Mouse (Mus musculus): ENCODE results near the gene St5. TPM values are rescaled to one million over a fixed set of nuclear protein-coding genes. Genes with fewer than 3 reads are reported as not detected.

Gene St5
- polyA plus RNA-seq, 1 experiment: 26.6 TPM

DNA sequence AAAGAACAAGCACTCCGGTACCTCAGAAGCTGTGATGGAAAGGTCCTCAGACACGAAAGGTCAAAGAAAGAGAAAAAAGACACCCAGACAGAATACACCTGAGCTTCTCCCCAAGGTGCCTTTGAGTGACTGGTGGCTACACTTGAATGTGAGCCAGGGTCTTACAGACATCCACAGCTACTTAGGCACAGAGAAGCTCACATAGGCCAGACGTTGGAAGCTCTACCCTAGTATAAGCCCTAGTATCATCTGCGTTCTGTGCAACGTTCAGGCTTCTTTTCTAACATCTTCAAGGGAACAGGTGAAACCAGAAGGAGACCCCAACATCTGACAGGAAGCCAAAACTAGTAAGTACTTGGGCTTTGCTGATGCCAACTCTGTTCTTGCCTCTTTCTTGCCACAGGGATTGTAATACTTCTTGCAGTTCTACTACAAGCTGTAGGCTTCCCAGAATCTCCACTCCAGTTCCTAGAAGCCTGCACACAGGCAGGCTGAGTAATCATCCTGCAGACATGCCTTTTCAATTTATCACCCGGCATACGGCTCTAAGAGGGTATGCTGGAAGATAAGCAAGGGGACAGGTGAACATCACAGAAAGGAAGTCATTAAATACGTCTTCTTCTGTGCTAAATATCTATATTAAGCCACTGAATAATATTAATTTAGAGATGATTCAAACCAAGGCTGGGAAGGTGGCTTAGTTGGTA is 67.2 kb downstream of the St5 start:
- DNase-seq (ENCODE audit: low read depth): no peak
- TF ChIP-seq POLR2A (IDR thresholded peaks at IDR 0.05; ENCODE audit: borderline replicate concordance, extremely low read depth, insufficient read depth, insufficient read length, poor library complexity, severe bottlenecking) (no peak), CTCF (IDR thresholded peaks at IDR 0.05; ENCODE audit: borderline replicate concordance, extremely low read depth, insufficient read depth, insufficient read length) (no peak)

DNA sequence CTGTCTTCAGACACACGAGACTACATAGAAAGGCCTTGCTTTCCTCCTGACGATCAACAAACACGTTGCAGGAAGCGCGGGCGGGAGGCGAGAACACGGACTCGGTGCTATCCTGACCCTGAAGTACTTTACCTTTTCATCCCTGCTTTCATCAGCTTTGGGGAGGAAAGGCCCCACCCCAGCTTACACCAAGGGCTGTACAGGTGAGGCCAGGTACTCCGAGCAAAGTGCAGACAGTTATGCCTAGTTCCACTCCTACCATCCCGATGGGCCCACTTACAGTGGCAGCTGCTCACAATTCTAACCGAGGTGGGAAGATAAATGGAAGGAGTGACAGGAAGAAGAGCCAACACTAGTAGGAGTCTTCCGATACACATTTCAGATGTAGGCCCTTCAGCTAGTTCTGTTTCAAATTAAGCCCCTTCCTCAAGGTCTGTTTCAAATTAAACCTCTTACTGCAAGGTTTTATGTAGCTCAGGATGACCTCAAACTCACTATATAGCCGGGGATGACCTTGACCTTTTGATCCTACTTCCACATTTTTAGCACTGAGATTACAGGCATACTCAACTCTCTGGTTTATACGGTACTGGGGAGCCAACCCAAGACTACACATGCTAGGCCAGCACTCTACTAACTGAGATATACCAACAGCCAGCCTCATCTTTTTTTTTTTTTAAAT is 69.9 kb downstream of the St5 start:
- TF ChIP-seq POLR2A (IDR thresholded peaks at IDR 0.05; ENCODE audit: borderline replicate concordance, extremely low read depth, insufficient read depth, insufficient read length, poor library complexity, severe bottlenecking) (no peak), CTCF (IDR thresholded peaks at IDR 0.05; ENCODE audit: borderline replicate concordance, extremely low read depth, insufficient read depth, insufficient read length) (no peak)
- no peak for DNase-seq (ENCODE audit: low read depth)

DNA sequence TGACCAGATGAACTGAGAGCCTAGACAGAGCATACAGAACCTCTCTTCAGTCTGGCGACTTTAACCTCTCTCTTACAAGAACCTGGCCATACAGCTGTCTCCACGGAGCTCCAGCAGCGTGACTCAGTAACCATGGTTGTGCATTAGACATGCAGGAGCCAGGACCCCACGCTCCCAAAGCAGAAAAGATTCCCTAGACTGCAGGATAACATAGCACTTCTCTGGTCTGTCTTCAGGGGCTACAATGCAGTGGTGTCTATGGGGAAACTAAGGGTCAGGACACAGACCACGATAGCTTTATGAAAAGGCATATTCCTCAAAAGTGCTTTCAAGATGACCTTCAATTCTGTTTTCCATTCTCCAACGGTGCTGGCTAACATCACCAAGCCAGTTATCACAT is 72.1 kb downstream of the St5 start:
- TF ChIP-seq POLR2A (IDR thresholded peaks at IDR 0.05; ENCODE audit: borderline replicate concordance, extremely low read depth, insufficient read depth, insufficient read length, poor library complexity, severe bottlenecking) (no peak), CTCF (IDR thresholded peaks at IDR 0.05; ENCODE audit: borderline replicate concordance, extremely low read depth, insufficient read depth, insufficient read length) (no peak)
- DNase-seq (ENCODE audit: low read depth): no peak

DNA sequence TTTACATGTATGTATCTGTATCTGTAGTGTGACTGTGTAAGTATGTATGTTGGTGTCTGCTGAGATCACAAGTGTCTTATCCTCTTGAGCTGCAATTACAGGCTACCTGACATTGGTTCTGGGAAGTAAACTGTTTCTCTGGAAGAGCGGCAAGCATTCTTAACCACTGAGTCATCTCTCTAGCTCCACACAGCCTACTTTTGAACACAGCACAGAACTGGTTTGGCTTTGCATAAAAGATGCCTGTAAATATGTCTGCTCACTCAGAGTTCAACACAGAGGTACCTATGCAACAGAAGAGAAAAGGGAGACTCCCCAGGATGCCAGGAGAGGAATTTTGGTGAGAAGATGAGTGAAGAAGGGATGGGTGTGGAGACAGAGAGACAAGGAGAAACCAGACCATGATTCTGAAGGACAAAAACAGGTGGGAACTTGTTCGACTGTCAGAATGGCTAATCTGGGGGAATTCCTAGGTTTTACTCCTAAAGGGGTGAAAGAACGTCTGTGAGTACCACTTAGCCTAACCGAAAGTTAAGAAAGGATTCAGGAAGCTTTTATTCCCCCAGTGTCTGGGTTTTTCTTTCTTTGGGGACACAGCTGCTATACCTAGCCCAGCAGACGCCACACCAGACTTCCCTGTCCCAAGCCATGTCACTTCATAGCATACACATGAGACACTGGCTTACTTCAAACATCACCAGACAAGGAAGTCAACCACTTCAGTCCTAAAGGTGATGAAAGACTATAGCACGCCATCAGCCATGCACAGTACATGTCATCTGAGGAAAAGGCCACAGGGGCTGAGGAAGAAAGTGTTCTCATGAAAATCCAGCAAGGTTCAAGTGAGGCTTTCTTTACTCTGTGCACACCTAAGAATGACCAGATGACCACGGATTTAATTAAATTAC is 73.3 kb downstream of the St5 start:
- DNase-seq (ENCODE audit: low read depth): no peak

DNA sequence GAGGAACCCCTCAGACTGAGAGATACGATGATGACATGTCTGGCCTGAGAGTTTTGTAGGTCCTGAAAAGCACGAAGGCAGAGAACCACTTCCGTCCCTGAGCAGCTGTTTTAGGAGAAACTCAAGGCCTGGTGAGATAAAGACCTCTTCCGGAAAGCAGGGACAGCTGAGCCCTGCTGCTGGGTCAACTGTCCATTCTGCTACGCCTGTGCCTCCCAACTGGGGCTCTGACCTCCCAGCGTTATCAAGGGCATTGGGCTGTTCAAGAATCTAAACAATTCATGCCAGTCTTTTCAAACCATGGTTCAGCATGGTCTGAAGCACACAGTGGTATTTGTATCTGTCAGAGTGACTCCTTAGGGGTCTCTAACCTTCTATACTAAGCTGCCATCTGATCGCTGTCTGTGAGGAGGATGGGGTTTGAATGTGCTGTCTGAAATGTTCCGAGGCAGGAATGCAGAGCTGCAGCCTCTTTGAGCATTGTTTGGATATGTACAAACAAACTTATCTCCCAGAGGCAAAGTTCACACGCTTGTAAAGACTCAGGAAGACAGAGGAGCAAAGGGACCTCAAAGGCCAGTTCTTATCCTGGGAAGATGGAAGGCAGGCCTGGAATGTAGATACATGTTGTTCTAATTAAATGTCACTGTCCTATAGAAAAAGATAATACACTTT is 74.3 kb downstream of the St5 start:
- DNase-seq (ENCODE audit: low read depth): no peak
- TF ChIP-seq POLR2A (IDR thresholded peaks at IDR 0.05; ENCODE audit: borderline replicate concordance, extremely low read depth, insufficient read depth, insufficient read length, poor library complexity, severe bottlenecking): no peak

More for the DNA sequence above, 73.3 kb downstream of the St5 start:
- TF ChIP-seq POLR2A (IDR thresholded peaks at IDR 0.05; ENCODE audit: borderline replicate concordance, extremely low read depth, insufficient read depth, insufficient read length, poor library complexity, severe bottlenecking): no peak

DNA sequence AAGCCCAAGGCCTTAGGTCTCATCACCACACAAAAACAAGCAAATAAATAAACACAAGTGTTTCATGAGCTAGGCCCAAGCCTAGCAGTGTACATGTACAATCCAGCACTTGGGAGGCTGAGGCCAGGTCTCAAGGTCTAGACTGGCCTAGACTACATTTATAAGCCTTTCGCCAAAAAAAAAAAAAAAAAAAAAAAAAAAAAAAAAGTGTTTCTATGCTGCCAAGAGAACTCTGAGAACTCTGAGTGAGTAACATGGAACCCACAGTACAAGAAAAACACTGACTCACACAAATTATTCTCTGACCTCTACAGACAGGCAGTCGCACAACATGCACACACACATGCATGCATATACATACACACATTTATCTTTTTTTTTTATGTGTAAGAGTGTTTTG is 75.6 kb downstream of the St5 start:
- no peak for DNase-seq (ENCODE audit: low read depth)
- no peak for TF ChIP-seq CTCF (IDR thresholded peaks at IDR 0.05; ENCODE audit: borderline replicate concordance, extremely low read depth, insufficient read depth, insufficient read length)
- no peak for TF ChIP-seq POLR2A (IDR thresholded peaks at IDR 0.05; ENCODE audit: borderline replicate concordance, extremely low read depth, insufficient read depth, insufficient read length, poor library complexity, severe bottlenecking)

DNA sequence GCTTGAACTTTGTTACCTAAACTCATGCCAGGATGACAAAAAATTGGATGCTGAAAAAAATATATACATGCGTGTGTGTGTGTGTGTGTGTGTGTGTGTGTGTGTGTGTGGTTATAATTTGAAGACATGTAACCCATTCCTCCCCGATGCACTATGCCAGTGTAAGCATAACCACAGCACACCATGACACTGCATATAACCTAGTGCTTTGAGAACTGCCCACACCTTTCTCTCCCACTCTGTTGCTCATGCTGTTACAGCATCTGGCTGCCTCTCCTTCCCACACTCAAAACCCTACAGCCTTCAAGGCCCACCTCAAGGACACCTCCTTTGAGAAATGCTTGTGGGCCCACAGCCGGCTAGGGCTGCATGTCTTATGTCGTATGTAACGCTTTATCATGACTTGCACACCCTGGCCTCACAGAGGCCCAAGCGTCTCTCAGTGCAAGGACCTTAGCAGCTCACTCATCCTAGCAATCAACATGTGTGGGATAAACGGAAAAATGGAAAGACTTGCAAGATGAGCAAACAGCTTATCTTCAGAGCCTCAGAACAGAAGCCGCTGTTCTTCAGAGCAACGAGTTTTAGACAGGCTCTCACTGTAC is 81.1 kb downstream of the St5 start:
- no peak for DNase-seq (ENCODE audit: low read depth)
- TF ChIP-seq CTCF (IDR thresholded peaks at IDR 0.05; ENCODE audit: borderline replicate concordance, extremely low read depth, insufficient read depth, insufficient read length): no peak
- TF ChIP-seq POLR2A (IDR thresholded peaks at IDR 0.05; ENCODE audit: borderline replicate concordance, extremely low read depth, insufficient read depth, insufficient read length, poor library complexity, severe bottlenecking): no peak

DNA sequence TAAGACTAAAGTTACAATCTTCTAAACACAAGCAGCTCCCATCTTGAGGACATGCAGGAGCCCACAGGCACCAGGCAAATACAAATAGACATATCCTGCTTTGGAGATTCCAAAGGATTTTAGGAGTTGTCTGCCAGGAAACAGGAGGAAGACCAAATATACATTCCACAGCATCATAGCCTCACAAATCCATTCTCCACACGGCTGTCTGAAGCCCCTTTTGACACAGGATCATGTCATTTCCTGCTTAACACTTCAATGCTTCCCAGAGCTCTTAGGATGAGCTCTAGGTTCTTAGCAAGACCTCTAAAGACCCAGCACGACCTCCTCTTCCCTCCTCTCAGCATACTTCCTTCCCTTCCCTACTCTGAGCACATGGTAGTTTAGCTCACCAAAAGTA is 82.4 kb downstream of the St5 start:
- no peak for TF ChIP-seq POLR2A (IDR thresholded peaks at IDR 0.05; ENCODE audit: borderline replicate concordance, extremely low read depth, insufficient read depth, insufficient read length, poor library complexity, severe bottlenecking)
- no peak for TF ChIP-seq CTCF (IDR thresholded peaks at IDR 0.05; ENCODE audit: borderline replicate concordance, extremely low read depth, insufficient read depth, insufficient read length)
- no peak for DNase-seq (ENCODE audit: low read depth)

DNA sequence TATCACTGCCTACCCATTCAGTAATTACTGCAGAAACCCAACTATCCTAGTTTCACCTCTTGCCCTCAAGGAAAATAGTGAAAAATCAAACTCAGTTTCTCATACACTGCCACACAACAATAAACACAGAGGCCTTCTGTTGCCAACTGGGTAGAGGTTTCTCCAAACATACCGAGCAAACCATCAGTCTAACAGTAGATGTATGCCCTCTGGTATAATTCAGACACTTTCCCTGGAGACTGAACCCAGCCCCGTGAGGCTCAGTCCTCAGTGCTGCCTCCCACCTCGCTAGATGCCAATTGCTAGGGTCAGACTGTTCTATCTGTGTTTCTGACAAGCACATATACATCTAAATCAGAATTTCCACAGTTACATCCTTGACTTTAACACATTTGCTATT is 83.1 kb downstream of the St5 start:
- TF ChIP-seq CTCF (IDR thresholded peaks at IDR 0.05; ENCODE audit: borderline replicate concordance, extremely low read depth, insufficient read depth, insufficient read length) (no peak), POLR2A (IDR thresholded peaks at IDR 0.05; ENCODE audit: borderline replicate concordance, extremely low read depth, insufficient read depth, insufficient read length, poor library complexity, severe bottlenecking) (no peak)

DNA sequence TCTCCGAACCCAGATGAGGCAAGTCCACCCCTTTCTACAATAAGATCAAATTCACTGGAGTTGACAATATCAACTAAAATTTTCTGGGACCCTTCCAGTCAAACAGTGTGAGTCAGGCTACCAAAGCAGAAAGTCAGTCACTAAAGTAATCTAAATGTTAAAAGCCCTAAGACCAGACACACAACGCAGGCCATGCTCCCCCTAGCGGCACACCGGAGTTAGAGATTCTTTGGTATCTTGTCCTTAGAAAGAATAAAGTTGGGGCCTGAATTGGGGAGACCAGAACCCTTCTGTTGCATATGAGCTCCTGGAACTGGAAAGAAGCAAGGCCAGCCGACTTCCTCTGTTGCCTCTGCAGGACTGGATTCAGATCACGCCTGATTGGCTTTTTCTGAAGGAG is 84.7 kb downstream of the St5 start:
- TF ChIP-seq POLR2A (IDR thresholded peaks at IDR 0.05; ENCODE audit: borderline replicate concordance, extremely low read depth, insufficient read depth, insufficient read length, poor library complexity, severe bottlenecking): no peak
- TF ChIP-seq CTCF (IDR thresholded peaks at IDR 0.05; ENCODE audit: borderline replicate concordance, extremely low read depth, insufficient read depth, insufficient read length): peak; percentile 81
- DNase-seq (ENCODE audit: low read depth): peak; percentile 73

More for the DNA sequence above, 83.1 kb downstream of the St5 start:
- DNase-seq (ENCODE audit: low read depth): no peak

DNA sequence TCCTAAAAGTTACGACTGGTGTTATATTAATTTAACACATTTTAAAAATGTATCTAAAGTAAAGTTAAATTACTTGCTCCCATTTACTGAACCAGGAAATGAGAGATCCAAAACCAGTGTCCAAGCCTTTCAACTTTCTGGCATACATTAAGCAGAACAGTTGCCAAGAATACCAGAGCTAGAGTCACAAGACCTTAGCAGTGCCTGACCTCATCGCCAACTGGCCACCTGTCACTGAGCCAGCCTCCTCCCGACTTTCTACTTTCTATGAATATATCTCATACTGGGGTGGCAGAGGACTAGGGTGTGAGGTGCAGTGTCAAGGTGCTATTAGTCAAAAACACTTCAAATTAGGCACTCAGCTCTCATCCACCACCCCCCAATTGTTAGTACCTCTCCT is 85.6 kb downstream of the St5 start:
- DNase-seq (ENCODE audit: low read depth): no peak
- TF ChIP-seq CTCF (IDR thresholded peaks at IDR 0.05; ENCODE audit: borderline replicate concordance, extremely low read depth, insufficient read depth, insufficient read length): no peak
- TF ChIP-seq POLR2A (IDR thresholded peaks at IDR 0.05; ENCODE audit: borderline replicate concordance, extremely low read depth, insufficient read depth, insufficient read length, poor library complexity, severe bottlenecking): no peak
